Mouse (Mus musculus) CH12.LX (cell line): Measurements from ENCODE around the gene Chst13.

Source experiments
- CTCF ChIP-seq, 2 experiments: IDR thresholded peaks in 1 of 2; conservative IDR thresholded peaks in 1 of 2; 2 replicates each; pipeline ENCODE4 v1.5.1; 2011 to 2012; ENCODE audit warnings: low read depth in 2 of 2, low read length in 2 of 2, improper control_type of control experiment in 1 of 2, inconsistent platforms in 1 of 2, mild to moderate bottlenecking in 1 of 2, moderate library complexity in 1 of 2
- EP300 ChIP-seq: IDR thresholded peaks from 2 replicates; pipeline ENCODE4 v1.6.1; 2011; ENCODE audit warnings: low read length, improper control_type of control experiment
- MAFK ChIP-seq: IDR thresholded peaks from 2 replicates; pipeline ENCODE4 v1.6.1; 2011; ENCODE audit warnings: low read length, improper control_type of control experiment; ENCODE audit not compliant: insufficient replicate concordance
- SIN3A ChIP-seq: IDR thresholded peaks from 2 replicates; pipeline ENCODE4 v1.6.1; 2012; ENCODE audit warnings: low read length, improper control_type of control experiment, inconsistent platforms
- SMC3 ChIP-seq: IDR thresholded peaks from 2 replicates; pipeline ENCODE4 v1.6.1; 2011; ENCODE audit warnings: low read depth, low read length, improper control_type of control experiment

- TF ChIP-seq SIN3A: no peak
- no peak for TF ChIP-seq CTCF (conservative IDR thresholded peaks at IDR 0.05 in 1 of 2, IDR thresholded peaks at IDR 0.05 in 1 of 2; ENCODE audit: low read depth in 2 of 2, low read length in 2 of 2)
- TF ChIP-seq EP300: no peak
- no peak for TF ChIP-seq SMC3
- no peak for TF ChIP-seq MAFK
Measured at GRCm38 (mm10) chr6:90348500-90348899, 23.5 kb upstream of the Chst13 start.
